In the genomic region with DNA sequence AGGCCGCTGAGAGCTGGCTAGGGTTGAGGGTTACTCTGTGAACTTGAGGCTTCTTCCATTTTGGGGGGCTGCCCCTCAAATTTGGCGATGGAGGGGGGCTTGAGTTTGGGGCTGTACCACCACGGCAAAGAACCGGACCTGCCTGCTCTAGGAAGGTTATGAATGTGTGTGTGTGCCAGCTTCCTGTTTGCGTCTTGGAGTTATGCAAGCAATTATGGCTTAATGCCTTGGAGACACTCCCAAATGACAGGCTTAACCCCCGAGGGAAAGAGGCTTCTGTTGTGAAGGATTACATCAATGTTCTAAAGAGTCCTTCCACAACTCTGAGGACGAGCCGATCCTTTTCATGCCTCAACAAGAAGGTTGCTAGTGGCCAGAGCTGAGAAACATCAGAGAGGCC, we compare ENCODE assay signal across 9 mouse cellular contexts.
DNase-seq lines count a peak whose midpoint lies in the region; TF ChIP-seq lines count a peak whose summit lies in the region.
"Had no signal": no experiment of that assay in that cellular context is flagged by ENCODE, and none has a peak within 500 bp of the region (broad histone marks: within the 10 kb centered on the region; RNA-seq: fewer than 3 reads in every experiment).

No protein-coding gene starts in this region.

- intact Hi-C loops in heart, postnatal 36 days (cut with DNase I): no loop called here
- intact Hi-C loops in left cerebral cortex, postnatal 36 days (cut with DNase I): no loop called here

- peak; percentile 23 to 32 for DNase-seq in cerebellum, postnatal 10 days
- DNase-seq in cerebellum, adult 8-10 months: no peak
- peak; percentile 65 for DNase-seq in adipocyte (ENCODE audit: low spot score)
- peak; percentile 31 to 61 for DNase-seq in heart, postnatal 36 days
- peak; percentile 26 to 38 for DNase-seq in lung, postnatal 4 days
- DNase-seq in left cerebral cortex, postnatal 36 days (ENCODE audit: low spot score in 2 of 2): no peak
- no peak for DNase-seq in layer of hippocampus, postnatal 14 days (ENCODE audit: low spot score in 2 of 2)
- no peak for DNase-seq in layer of hippocampus, adult 2 months (ENCODE audit: low spot score in 2 of 2)
- DNase-seq: spleen, adult 18-20 months had no signal

- TF ChIP-seq CTCF in layer of hippocampus, adult 2 months (conservative IDR thresholded peaks at IDR 0.05): no peak

- no peak overlapping the region for H3K27ac ChIP-seq in layer of hippocampus, adult 2 months

- no peak overlapping the region for H3K4me3 ChIP-seq in layer of hippocampus, adult 2 months

Comparison
In these comparisons a context has a peak if more than half of its experiments do, and no peak if none do; other contexts are left out.
1. DNase-seq: peak in cerebellum, postnatal 10 days (2 of 2), adipocyte (single experiment), heart, postnatal 36 days (2 of 2) and lung, postnatal 4 days (2 of 2); none in cerebellum, adult 8-10 months (single experiment), left cerebral cortex, postnatal 36 days (0 of 2), layer of hippocampus, postnatal 14 days (0 of 2) and layer of hippocampus, adult 2 months (0 of 2).